Mouse (Mus musculus) forebrain, embryonic 15.5 days (tissue): Measurements from ENCODE around the gene Ube3b. TPM values are rescaled to one million over a fixed set of nuclear protein-coding genes. Genes with fewer than 3 reads are reported as not detected.
A peak's percentile ranks its signal among the peaks of the same experiment; 100 is the strongest.

Experiments
- ATAC-seq: fragments of 200-750 bp; cut with Nextera tagmentation; replicated peaks from 2 replicates; pipeline ENCODE4 v1.8.0; 2017; ENCODE audit warnings: mild to moderate bottlenecking, moderate TSS enrichment, moderate library complexity
- H3K27ac ChIP-seq: fragments of 300-500 bp; sonication (generic); replicated peaks from 2 replicates; pipeline ENCODE4 v1.5.1; 2015; ENCODE audit warnings: mild to moderate bottlenecking, inconsistent platforms
- H3K27me3 ChIP-seq: fragments of 300-500 bp; sonication (generic); 2 replicates; pipeline ENCODE4 v1.6.1; 2015; ENCODE audit warnings: inconsistent platforms
- H3K36me3 ChIP-seq: fragments of 300-500 bp; sonication (generic); 2 replicates; pipeline ENCODE4 v1.6.1; 2015; ENCODE audit warnings: mild to moderate bottlenecking, inconsistent platforms
- H3K4me1 ChIP-seq: fragments of 300-500 bp; sonication (generic); 2 replicates; pipeline ENCODE4 v1.6.1; 2015; ENCODE audit warnings: inconsistent platforms
- H3K4me2 ChIP-seq: fragments of 300-500 bp; sonication (generic); replicated peaks from 2 replicates; pipeline ENCODE4 v1.6.1; 2015; ENCODE audit warnings: mild to moderate bottlenecking, inconsistent platforms
- H3K4me3 ChIP-seq: fragments of 300-500 bp; sonication (generic); 2 replicates; pipeline ENCODE4 v1.5.1; 2015; ENCODE audit warnings: mild to moderate bottlenecking, inconsistent platforms
- H3K9ac ChIP-seq: fragments of 300-500 bp; sonication (generic); replicated peaks from 2 replicates; pipeline ENCODE4 v1.6.1; 2015; ENCODE audit warnings: mild to moderate bottlenecking, inconsistent platforms
- H3K9me3 ChIP-seq: fragments of 300-500 bp; sonication (generic); 2 replicates; pipeline ENCODE4 v1.6.1; 2016; ENCODE audit warnings: inconsistent platforms
- WGBS: fragments of 180-500 bp; shearing (Covaris S2); methylation state at CpG from one replicate; pipeline ENCODE4 v1.1.7; 2015; ENCODE audit warnings: mixed read lengths; 5-methylcytosine and 5-hydroxymethylcytosine counted together
- polyA plus RNA-seq: library from polyadenylated mRNA; unstranded; fragments of >200 nt; fragmentation: Nextera tagmentation; extraction: Ambion mirVana; gene quantifications from 2 replicates; pipeline ENCODE4 v1.2.1, GENCODE M21; 2015

Ube3b gene
- polyA plus RNA-seq, 1 experiment from 2014 or later = 41.3 TPM

GRCm38 (mm10) chr5:114435588-114435987, 55.2 kb downstream of the Ube3b start:
- H3K27ac ChIP-seq = no peak overlapping the region
- H3K36me3 ChIP-seq = no peaks in the 10 kb centered on the region
- H3K9ac ChIP-seq = no peak overlapping the region
- H3K9me3 ChIP-seq = no peaks in the 10 kb centered on the region
- no peak overlapping the region for H3K4me3 ChIP-seq
- H3K4me1 ChIP-seq = no peaks in the 10 kb centered on the region
- no peak for ATAC-seq
- H3K27me3 ChIP-seq = no peaks in the 10 kb centered on the region
- WGBS = 92% methylated on average over 14 of the region's 14 CpGs
- H3K4me2 ChIP-seq = no peak overlapping the region

DNA sequence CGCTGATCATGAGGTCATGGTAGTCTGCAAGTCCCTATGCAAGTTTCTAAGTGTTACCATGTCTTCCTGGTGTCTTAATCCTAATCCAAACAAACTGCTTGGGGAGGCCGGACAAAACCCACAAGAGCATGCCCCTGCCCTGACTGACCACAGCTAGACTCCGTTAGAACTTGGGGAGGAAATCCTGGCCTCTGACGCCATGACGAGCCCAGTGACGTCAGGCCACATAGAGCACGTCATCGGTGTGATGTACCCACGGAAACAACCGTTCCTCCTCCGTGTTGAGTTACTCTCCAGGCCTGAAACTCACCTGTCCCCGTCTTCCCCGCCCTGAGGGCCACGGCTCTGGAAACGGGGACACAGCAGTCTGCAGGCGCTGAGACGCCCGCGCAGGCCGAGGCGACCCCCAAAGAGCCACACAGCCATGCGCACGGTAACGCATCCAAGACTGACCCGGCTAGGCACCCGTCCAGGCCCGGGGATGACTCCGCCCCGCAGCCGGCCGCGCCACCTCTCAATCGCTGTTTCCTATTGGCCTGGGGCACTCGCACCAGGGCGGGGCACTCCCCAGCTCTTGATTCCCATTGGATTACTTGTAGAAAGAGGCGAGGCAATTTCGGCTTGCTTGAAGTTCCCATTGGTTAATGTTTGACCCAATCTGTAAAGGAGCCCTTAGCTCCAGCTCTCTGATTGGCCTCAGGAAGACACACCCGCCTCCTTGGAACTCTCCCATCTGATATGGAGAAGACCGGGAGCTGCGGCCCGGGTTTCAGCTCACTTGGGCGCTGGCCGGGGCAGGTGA, 63.4 kb downstream of the Ube3b start, which contains the start of the genes Mmab and Mvk:
Gene Mmab (minus strand): TSS at position 495 of the 802 bp plus-strand sequence.
Gene Mvk (plus strand): TSS at position 704 of the 802 bp plus-strand sequence.
- H3K9me3 ChIP-seq = no peaks in the 10 kb centered on the region
- no peaks in the 10 kb centered on the region for H3K27me3 ChIP-seq
- H3K4me3 ChIP-seq = peak within 1 kb of the TSS; percentile 58
- peaks cover 10% of the 10 kb centered on the region for H3K4me1 ChIP-seq
- peak; percentile 99 for ATAC-seq
- H3K9ac ChIP-seq = peak within 1 kb of the TSS; percentile 74
- peak within 1 kb of the TSS; percentile 83 for H3K27ac ChIP-seq
- H3K4me2 ChIP-seq = peak within 1 kb of the TSS; percentile 65
- H3K36me3 ChIP-seq = 0 out of 2 replicates have a peak, but pooled peaks cover 9% of the 10 kb centered on the region
- 3% methylated on average over 42 of the region's 43 CpGs for WGBS

DNA sequence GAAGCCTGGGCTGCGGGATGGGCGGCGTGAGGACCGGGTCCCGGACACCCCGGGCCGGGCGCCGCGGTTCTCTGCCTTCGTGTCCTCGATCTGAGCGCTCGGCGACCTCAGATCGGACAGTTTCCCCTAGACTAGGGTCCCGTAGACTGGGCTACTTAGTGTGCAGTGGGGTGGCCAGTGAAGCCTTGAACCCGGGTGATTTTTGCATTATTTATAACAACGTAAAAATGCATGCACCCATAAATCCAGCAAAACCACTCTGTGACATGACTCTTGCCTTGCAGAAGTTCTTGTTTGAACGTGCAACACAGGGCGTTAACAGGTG, 63.9 kb downstream of the Ube3b start:
- ATAC-seq = peak; percentile 61; the same call in 1 of the 2 replicates
- H3K4me1 ChIP-seq = peaks cover 10% of the 10 kb centered on the region
- peak overlapping the region; percentile 58 for H3K4me3 ChIP-seq
- under 1% methylated on average over 21 of the region's 21 CpGs for WGBS
- no peaks in the 10 kb centered on the region for H3K9me3 ChIP-seq
- no peak overlapping the region for H3K27ac ChIP-seq
- peak overlapping the region; percentile 65 for H3K4me2 ChIP-seq
- H3K9ac ChIP-seq = peak overlapping the region; percentile 66
- H3K27me3 ChIP-seq = no peaks in the 10 kb centered on the region
- H3K36me3 ChIP-seq = 0 out of 2 replicates have a peak, but pooled peaks cover 9% of the 10 kb centered on the region

DNA sequence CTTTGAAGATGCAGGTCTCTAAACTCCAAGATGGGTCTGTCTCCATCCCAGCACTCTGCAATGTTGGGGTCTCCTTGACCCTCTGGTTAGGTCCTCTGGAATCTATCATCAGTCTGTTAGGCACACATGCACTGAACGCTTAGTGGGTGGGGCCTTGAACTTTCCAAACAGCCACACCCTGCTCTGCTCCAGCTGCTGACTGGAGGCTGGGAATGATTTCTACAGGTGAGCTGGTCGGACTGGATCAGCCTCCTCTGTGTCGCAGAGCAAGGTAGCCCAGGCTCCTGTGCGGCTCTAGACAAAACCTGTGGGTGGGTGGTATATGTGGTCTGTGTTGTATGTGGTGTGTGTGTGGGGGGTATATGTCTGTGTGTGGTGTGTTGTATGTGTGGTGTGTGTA, 68.6 kb downstream of the Ube3b start:
- H3K9ac ChIP-seq = no peak overlapping the region
- no peak overlapping the region for H3K4me3 ChIP-seq
- ATAC-seq = no peak
- H3K27me3 ChIP-seq = no peaks in the 10 kb centered on the region
- H3K9me3 ChIP-seq = no peaks in the 10 kb centered on the region
- H3K36me3 ChIP-seq = peaks cover 13% of the 10 kb centered on the region; the same call in 1 of the 2 replicates
- H3K4me1 ChIP-seq = peaks cover 7% of the 10 kb centered on the region
- 91% methylated on average over 4 of the region's 4 CpGs for WGBS
- H3K4me2 ChIP-seq = no peak overlapping the region
- no peak overlapping the region for H3K27ac ChIP-seq

DNA sequence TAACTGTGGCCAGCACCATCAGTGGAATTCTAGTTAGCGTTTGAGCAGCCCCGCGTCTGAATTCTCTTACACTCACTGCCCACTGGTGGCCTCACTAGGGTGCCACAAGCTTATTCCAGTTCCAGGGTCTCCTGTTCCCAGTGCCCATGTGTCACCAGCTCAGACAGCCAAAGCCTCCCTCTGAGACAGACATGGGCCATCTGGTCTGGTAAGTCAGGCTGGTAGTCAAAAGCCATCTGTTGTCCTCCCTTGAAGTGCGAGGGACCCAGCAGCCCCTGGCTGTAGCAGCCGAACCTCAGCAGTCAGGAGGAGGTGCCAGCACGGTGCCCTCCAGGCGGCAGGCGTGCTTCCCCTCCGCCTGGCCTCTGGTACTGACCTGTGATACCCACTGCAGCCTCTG, 75.9 kb downstream of the Ube3b start:
- H3K4me1 ChIP-seq = 0 out of 2 replicates have a peak, but pooled peaks cover 4% of the 10 kb centered on the region
- no peak overlapping the region for H3K4me2 ChIP-seq
- no peak overlapping the region for H3K27ac ChIP-seq
- H3K4me3 ChIP-seq = no peak overlapping the region
- no peaks in the 10 kb centered on the region for H3K9me3 ChIP-seq
- 76% methylated on average over 9 of the region's 9 CpGs for WGBS
- H3K9ac ChIP-seq = no peak overlapping the region
- H3K27me3 ChIP-seq = no peaks in the 10 kb centered on the region
- ATAC-seq = no peak
- H3K36me3 ChIP-seq = peaks cover under 1% of the 10 kb centered on the region; the same call in 1 of the 2 replicates

DNA sequence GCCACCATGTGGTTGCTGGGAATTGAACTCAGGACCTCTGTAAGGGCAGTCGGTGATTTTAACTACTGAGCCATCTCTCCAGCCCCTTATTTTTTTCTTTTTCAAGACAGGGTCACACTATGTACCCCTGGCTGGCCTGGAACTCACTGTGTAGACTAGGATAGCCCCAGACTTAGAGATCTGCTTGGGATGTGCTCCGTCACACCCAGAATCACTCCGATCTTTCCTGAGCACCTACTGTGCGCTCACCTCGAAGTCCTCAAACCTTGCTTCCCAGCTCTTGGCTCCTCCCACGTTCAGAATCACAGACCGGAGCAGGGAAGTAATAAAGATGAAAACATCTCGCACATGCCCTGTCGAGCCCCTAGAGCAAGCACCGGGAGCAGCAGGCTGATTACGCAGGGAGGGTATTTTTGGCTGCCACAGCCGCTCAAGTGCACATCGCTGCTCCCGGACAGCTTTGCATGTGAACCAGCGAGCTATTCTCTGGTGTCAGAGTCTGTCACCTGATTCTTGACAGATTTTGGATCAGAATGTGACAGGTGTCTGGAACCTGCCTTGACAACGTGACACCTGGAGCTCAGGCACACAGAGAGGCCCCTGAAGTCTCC, 76.7 kb downstream of the Ube3b start:
- Histone ChIP-seq H3K9me3 (no peaks in the 10 kb centered on the region), H3K4me3 (no peak overlapping the region), H3K9ac (no peak overlapping the region), H3K27ac (no peak overlapping the region), H3K36me3 (no peaks in the 10 kb centered on the region), H3K27me3 (0 out of 2 replicates have a peak, but pooled peaks cover 4% of the 10 kb centered on the region), H3K4me1 (0 out of 2 replicates have a peak, but pooled peaks cover 6% of the 10 kb centered on the region), H3K4me2 (no peak overlapping the region)
- 75% methylated on average over 16 of the region's 16 CpGs for WGBS
- no peak for ATAC-seq

DNA sequence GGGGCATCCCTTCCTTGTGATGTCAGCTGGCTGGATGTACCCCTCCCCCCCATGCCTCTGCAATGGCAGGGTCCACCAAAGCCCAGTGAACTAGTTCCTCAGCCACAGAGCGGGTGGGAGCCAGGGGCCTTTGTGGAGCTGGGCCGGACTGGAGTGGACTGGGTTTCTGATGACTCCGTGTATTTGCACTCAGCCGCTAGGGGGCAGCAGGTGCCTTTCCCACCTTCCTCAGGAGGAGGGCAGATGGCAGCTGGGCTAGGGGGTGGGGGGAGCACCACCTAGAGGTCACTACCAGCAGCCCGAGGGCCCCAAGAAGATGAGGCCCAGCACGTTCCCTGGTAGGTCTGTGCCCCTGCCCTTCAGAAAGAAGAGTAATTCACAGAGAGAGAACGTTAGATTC, 80.8 kb downstream of the Ube3b start:
- H3K4me2 ChIP-seq = no peak overlapping the region
- WGBS = 1% methylated on average over 7 of the region's 7 CpGs
- H3K27me3 ChIP-seq = peaks cover 7% of the 10 kb centered on the region; the same call in 1 of the 2 replicates
- no peaks in the 10 kb centered on the region for H3K9me3 ChIP-seq
- H3K36me3 ChIP-seq = no peaks in the 10 kb centered on the region
- no peak overlapping the region for H3K27ac ChIP-seq
- no peak overlapping the region for H3K9ac ChIP-seq
- peak; percentile 65 for ATAC-seq
- peaks cover 7% of the 10 kb centered on the region for H3K4me1 ChIP-seq
- H3K4me3 ChIP-seq = no peak overlapping the region

DNA sequence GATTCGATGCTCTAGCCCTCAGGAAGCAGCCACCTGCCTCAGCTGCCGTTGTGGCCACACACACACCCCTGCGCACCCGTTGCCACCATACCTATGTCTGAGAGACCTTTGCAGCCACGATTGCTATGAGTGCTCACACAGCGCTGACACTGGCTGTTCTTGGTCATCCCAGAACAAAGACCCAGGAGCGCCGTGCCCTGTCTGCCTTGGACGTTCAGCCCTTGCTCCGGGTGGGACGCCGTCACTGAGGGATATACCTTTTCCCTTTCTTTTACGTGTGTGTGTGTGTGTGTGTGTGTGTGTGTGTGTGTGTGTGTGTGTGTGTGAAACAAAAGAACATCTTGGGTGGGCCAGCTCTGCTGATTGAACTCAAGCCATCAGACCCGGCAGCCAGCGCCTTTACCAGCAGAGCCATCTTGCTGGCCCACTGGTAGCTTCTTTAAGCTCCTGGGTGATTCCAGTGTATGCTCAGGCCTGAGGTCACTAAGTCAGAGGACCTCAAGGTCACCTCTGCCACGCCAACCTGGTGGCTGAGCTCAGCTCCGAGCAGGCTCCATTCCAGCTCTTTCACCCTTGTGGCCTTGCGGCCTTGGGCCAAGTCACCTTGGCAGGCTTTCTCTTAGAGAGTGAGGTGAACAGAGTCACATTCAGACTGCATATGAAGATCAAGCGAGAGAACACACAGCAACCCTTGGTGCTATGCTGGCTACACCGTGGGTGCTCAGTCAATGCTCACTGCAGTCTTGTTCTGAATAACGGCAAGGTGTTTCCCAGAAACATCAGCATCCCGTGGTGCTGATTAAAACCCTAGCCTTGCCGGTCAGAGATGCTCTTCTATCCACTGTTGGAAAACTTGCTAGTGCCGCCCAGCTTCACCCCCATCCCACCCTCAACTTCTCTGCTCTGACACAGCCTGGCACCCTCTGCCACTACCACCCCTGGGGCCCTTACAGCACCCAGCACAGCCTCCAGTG, 81.9 kb downstream of the Ube3b start:
- Histone ChIP-seq H3K9ac (no peak overlapping the region), H3K27ac (no peak overlapping the region), H3K4me3 (no peak overlapping the region), H3K4me1 (peaks cover 16% of the 10 kb centered on the region), H3K9me3 (no peaks in the 10 kb centered on the region), H3K27me3 (peaks cover 7% of the 10 kb centered on the region; the same call in 1 of the 2 replicates), H3K4me2 (no peak overlapping the region), H3K36me3 (no peaks in the 10 kb centered on the region)
- 74% methylated on average over 24 of the region's 24 CpGs for WGBS
- no peak for ATAC-seq

GRCm38 (mm10) chr5:114464561-114464960, 84.2 kb downstream of the Ube3b start:
- WGBS = 80% methylated on average over 2 of the region's 2 CpGs

DNA sequence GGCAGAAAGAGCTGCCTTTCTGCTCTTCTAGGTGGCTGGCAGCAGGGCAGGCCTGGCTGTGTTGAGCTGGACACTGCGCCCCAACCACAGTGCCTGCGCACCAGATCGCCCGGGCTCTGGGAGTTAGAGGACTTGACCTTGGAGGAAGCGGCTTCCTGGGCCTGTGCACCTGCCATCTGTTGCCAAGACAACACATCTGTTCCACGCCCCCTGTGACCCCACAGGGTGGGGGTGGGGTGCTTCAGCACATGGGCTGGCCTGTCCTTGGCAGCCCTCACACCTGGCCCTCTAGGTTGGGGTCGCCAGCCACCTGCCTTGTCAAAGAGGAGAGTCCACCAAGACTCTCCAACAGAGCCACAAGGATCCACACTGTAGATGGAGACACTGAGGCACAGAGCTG, 85.2 kb downstream of the Ube3b start:
- H3K27me3 ChIP-seq = peaks cover 17% of the 10 kb centered on the region
- H3K4me2 ChIP-seq = no peak overlapping the region
- no peak for ATAC-seq
- no peaks in the 10 kb centered on the region for H3K36me3 ChIP-seq
- no peak overlapping the region for H3K4me3 ChIP-seq
- H3K4me1 ChIP-seq = peaks cover 31% of the 10 kb centered on the region
- H3K9ac ChIP-seq = no peak overlapping the region
- no peaks in the 10 kb centered on the region for H3K9me3 ChIP-seq
- WGBS = 77% methylated on average over 7 of the region's 7 CpGs
- no peak overlapping the region for H3K27ac ChIP-seq

More at GRCm38 (mm10) chr5:114464561-114464960, 84.2 kb downstream of the Ube3b start:
- Histone ChIP-seq H3K27me3 (peaks cover 8% of the 10 kb centered on the region; the same call in 1 of the 2 replicates), H3K4me1 (peaks cover 31% of the 10 kb centered on the region), H3K4me2 (no peak overlapping the region), H3K4me3 (no peak overlapping the region), H3K9me3 (no peaks in the 10 kb centered on the region), H3K27ac (no peak overlapping the region), H3K36me3 (no peaks in the 10 kb centered on the region), H3K9ac (no peak overlapping the region)
- ATAC-seq = no peak

DNA sequence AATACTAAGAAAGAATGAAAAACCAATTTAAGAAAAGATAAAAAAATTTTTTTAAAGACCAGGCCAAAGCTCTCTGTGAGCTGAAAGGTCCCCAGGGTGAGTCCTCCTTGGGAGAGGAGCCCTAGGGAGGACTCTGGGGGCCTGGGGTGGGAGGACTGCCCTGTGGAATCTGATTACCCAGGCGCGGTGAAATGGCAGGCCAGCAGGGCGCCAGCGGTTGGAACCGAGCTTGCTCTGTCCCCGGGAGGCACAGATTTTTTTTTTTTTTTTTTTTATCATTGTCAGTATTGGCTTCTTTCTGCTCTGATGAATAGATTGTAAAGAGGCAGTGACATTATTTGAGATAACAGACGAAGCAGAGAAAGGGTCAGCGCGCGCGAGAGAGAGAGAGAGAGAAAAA, 86.6 kb downstream of the Ube3b start:
- H3K9me3 ChIP-seq = no peaks in the 10 kb centered on the region
- peaks cover 18% of the 10 kb centered on the region for H3K27me3 ChIP-seq
- H3K4me1 ChIP-seq = peaks cover 29% of the 10 kb centered on the region
- ATAC-seq = peak; percentile 44; the same call in 1 of the 2 replicates
- H3K4me2 ChIP-seq = peak overlapping the region; percentile 42
- peak overlapping the region; percentile 83 for H3K27ac ChIP-seq
- WGBS = 3% methylated on average over 10 of the region's 11 CpGs
- H3K4me3 ChIP-seq = peak overlapping the region; percentile 25
- no peaks in the 10 kb centered on the region for H3K36me3 ChIP-seq
- 0 out of 2 replicates have a peak overlapping the region, but pooled peaks have one; percentile 5 for H3K9ac ChIP-seq
